Mouse (Mus musculus) C3H10T1/2 (cell line): ENCODE data around the gene Camk2g. TPM values are rescaled to one million over a fixed set of nuclear protein-coding genes. Genes with fewer than 3 reads are reported as not detected.

ENCODE experiments used
- polyA plus RNA-seq, 2 experiments: library from polyadenylated mRNA; unstranded; fragments of >200 nt; fragmentation: generic; extraction: Trizol; gene quantifications; one replicate each; pipeline ENCODE4 v1.2.1; 2012; ENCODE audit warnings: missing spikeins in 2 of 2

Gene Camk2g
- 10 to 100 TPM in 1 of 2 experiments, 1 to 10 TPM in 1; 8.7 to 52.0 TPM for polyA plus RNA-seq

GRCm38 (mm10) chr14:20793758-20794531 is at the start of gene Camk2g:
TSS of gene Camk2g (minus strand) at chr14:20794088.

DNA sequence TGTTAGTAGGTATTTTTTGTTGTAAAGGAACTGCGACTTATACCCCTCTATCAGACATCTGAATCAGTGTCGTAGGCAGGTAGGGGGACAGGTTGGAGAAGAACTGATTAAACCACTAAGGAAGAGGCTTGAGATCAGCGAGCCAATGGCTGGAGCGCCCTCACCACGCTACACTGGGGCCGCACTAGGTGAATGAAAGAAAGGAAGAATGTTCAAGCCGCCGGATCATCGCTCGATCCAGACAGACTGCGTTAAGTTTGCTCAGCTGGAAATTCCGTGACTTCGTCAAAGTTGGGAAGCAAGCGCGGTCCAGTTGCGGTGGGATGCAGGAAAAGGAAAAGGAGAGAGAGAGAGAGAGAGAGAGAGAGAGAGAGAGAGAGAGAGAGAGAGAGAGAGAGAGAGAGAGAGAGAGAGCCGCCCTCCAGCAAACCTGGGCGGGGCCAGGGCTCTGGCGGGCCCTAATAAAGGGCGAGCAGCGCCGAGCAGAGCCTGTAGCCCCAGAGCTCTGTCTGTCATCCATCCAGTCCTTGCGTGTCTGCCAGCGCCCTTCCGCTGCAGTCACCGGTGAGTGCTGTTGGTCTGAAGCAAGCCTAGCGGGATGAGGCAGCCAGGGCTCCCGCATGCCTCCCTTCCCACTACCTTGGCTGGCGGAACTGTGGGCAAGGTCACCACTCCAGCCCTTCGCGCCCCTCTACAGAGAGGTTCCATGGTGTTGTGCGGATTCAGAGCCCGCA is 42.5 kb upstream of the Camk2g start, which contains the start of gene Plau:
Plau (plus strand) TSS at position 490 of the 734 bp plus-strand sequence.

DNA sequence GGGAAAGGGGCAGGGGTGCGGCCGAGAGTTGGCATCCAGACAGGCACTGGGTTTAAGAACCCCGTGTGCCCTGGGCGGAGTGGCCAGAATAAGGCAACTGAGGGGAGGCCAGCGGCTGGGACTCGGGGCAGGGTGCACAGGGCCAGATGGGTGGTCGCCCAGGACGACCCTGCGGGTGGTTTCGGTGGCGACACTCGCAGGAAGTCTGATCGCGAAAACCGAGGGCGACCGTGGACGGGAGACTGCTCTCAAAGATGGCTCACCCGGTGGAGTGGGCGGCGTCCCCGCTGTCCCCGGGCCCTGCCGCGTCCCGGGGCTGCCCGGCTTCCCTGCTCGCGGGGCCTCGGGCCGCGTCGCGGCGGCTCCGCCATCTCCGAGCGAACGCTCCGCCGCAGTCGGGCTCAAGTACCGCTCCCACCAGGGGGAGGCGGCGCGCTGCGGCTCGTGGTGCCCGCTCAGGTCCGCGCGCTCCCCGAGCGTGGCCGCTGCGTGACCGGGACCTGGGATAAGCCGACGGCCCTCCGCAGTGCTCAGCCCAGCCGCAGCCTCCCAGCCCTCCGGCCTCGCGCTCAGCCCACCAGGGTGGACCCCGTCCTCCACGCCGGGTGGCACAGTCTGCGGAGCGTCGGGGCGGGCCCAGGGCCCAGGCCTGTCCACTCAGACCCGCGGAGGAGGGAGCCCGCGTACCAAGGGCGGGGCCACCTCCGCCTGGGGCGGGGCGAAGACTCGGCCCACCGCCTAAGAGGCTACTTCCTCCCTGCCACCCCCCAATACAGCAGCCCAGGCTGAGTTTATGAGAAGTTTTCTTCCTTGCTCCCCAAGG is 59.7 kb downstream of the Camk2g start, which contains the start of gene Ndst2:
Ndst2 (minus strand) TSS at position 611 of the 823 bp plus-strand sequence.

DNA sequence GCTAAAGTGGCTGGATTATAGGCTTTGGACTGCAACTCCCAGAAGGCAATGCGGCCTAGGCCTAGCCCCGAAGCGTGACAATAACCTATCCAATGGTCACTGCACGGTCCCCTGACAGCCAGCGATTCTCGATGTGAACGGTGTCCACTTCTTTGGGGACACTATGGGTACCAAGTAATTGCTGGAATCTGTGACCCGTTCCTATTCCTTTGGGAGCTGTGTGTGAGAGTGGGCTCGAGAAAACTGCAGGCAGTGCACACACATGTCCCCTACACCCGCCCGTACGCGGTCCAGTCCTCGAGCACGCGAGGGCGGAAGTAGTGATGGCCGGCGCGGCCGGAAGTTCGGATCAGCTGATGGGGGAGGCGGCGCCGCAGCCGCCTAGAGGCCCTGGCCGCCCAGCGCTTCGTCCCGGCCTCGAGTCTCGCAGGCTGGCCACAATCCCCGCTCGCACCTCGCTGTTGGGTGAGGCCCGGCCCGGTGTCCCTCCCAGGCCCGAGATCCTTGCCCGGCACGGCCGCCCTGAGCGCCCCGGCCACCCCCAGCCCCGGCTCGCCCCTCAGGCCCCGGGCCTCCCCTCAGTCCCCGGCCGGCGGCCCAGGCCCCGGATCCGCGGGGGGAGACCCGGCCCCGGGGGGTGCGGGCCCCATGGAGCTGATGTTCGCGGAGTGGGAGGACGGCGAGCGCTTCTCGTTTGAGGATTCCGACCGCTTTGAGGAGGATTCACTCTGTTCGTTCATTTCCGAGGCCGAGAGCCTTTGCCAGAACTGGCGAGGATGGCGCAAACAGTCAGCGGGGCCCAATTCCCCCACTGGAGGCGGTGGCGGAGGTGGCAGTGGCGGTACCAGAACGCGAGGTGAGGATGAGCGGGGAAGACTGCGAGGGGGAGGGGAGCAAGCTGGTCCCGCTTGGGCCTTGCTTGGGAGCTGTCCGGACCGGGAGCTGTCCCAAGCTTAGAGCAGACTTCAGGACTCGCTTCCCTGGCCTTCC is 86.4 kb downstream of the Camk2g start, which contains the start of gene Zswim8:
Zswim8 (plus strand) TSS at position 352 of the 990 bp plus-strand sequence.

DNA sequence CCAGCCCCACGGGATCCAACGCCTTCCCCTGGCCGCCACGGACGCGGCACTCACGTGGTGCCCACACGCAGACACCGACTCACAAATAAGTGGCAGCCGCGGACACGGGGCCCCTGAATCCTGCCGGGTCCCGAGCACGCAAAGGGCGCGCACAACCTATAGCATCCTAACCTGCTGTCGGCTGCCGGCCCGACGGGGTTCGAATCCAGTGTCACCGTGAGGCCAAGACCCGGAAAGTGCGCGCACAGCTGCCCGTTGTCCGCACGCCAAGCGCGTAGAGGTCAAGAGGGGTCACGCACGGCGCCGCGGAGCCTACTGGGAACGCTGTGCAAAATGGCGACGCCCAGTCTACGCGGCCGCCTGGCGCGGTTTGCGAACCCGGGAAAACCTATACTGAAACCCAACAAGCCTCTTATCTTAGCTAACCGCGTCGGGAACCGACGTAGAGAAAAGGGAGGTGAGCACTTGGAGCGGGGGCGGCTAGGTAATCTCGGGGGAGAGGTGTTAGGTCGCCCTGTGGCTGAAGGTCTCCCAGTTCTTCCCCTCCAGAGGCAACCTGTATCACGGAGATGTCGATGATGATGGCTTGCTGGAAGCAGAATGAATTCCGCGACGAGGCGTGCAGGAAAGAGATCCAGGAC is 91.0 kb downstream of the Camk2g start, which contains the start of gene Chchd1:
Chchd1 (plus strand) TSS at position 266 of the 641 bp plus-strand sequence.

DNA sequence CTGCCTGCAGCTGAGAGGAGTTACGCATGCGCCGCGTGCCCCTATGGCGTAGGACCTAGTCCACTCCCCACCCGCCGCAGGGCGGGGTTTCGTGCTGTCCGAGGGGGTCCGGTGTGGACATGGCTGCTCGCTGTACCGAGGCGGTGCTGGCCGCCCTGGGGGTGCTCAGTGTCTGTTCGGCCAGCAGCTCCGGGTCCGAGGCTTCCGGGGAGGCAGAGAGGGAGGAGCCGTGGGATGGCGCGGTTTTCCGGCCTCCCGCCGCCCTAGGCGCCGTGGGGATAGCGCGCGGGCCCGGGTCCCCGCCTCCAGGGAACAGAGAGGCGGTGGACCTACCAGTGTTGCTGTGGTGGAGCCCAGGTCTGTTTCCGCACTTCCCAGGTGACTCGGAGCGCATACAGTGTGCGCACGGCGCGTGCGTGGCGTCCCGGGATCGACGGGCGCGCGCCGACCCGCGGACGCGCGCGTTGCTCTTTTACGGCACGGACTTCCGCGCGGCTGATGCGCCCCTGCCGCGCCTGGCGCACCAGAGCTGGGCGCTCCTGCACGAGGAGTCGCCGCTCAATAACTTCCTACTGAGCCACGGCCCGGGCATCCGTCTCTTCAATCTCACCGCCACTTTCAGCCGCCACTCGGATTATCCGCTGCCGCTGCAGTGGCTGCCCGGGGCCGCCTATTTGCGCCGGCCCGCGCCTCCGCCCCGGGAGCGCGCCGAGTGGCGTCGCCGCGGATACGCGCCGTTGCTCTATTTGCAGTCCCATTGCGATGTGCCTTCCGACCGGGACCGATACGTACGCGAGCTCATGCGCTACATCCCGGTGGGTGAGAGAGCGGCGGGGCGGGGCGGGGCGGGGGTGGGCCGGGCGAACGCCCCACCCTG is 98.8 kb downstream of the Camk2g start, which contains the start of gene Fut11:
Fut11 (plus strand) TSS at position 85 of the 877 bp plus-strand sequence.

Other genes starting within 250 kb of the Camk2g start
- gene Ppp3cb, start 247.5 kb downstream of the Camk2g start, polyA plus RNA-seq = 10 to 100 TPM in 1 of 2 experiments, 1 to 10 TPM in 1; 2.9 to 17.3 TPM
- gene Usp54, start 153.0 kb downstream of the Camk2g start, polyA plus RNA-seq = 1 to 10 TPM in 1 of 2 experiments, under 1 TPM in 1; 0.39 to 4.7 TPM
- under 1 TPM; 0.07 to 0.22 TPM for gene Myoz1, start 137.5 kb downstream of the Camk2g start, polyA plus RNA-seq
- under 1 TPM; 0.05 to 0.26 TPM for gene Synpo2l, start 125.7 kb downstream of the Camk2g start, polyA plus RNA-seq
- 10 to 100 TPM; 12.6 to 57.0 TPM for gene Sec24c, start 119.8 kb downstream of the Camk2g start, polyA plus RNA-seq
- 1 to 10 TPM; 1.3 to 5.5 TPM for gene Fut11, start 99.1 kb downstream of the Camk2g start, polyA plus RNA-seq
- 100 to 1,000 TPM in 1 of 2 experiments, 10 to 100 TPM in 1; 95.4 to 107 TPM for gene Chchd1, start 91.1 kb downstream of the Camk2g start, polyA plus RNA-seq
- gene Zswim8, start 86.5 kb downstream of the Camk2g start, polyA plus RNA-seq = 10 to 100 TPM; 45.1 to 90.8 TPM
- gene Ndst2, start 59.5 kb downstream of the Camk2g start, polyA plus RNA-seq = 10 to 100 TPM; 12.6 to 24.0 TPM
- gene Plau, start 42.6 kb upstream of the Camk2g start, polyA plus RNA-seq = 10 to 100 TPM in 1 of 2 experiments, 1 to 10 TPM in 1; 1.1 to 15.2 TPM
- 10 to 100 TPM in 1 of 2 experiments, 1 to 10 TPM in 1; 3.7 to 84.4 TPM for gene Vcl, start 135.3 kb upstream of the Camk2g start, polyA plus RNA-seq